Mouse (Mus musculus) hindbrain, embryonic 11.5 days (tissue): ENCODE results near the gene Fcgr2b. TPM values are rescaled to one million over a fixed set of nuclear protein-coding genes. Genes with fewer than 3 reads are reported as not detected.

Source experiments
- ATAC-seq: fragments of 200-750 bp; cut with Nextera tagmentation; 2 replicates; pipeline ENCODE4 v1.8.0; 2017; ENCODE audit warnings: mild to moderate bottlenecking, moderate TSS enrichment, moderate library complexity; ENCODE audit not compliant: low FRiP score
- DNase-seq: peaks from one replicate; pipeline ENCODE4 v3.0.0-alpha.2; 2015; ENCODE audit warnings: low spot score
- H3K27ac ChIP-seq: fragments of 300-500 bp; sonication (generic); 2 replicates; pipeline ENCODE4 v1.5.1; 2014; ENCODE audit warnings: mild to moderate bottlenecking, low read depth, low read length
- H3K27me3 ChIP-seq: fragments of 300-500 bp; sonication (generic); 2 replicates; pipeline ENCODE4 v1.6.1; 2014; ENCODE audit warnings: mild to moderate bottlenecking, low read length, moderate library complexity, mixed read lengths; ENCODE audit not compliant: control insufficient read depth, insufficient read depth
- H3K36me3 ChIP-seq: fragments of 300-500 bp; sonication (generic); 2 replicates; pipeline ENCODE4 v1.6.1; 2014; ENCODE audit warnings: mild to moderate bottlenecking, low read length, moderate library complexity, mixed read lengths; ENCODE audit not compliant: control insufficient read depth, insufficient read depth
- H3K4me1 ChIP-seq: fragments of 300-500 bp; sonication (generic); replicated peaks from 2 replicates; pipeline ENCODE4 v1.6.1; 2014; ENCODE audit warnings: low read length, mixed read lengths; ENCODE audit not compliant: control insufficient read depth, insufficient read depth
- H3K4me2 ChIP-seq: fragments of 300-500 bp; sonication (generic); replicated peaks from 2 replicates; pipeline ENCODE4 v1.6.1; 2014; ENCODE audit warnings: mild to moderate bottlenecking, low read depth, low read length
- H3K4me3 ChIP-seq: fragments of 300-500 bp; sonication (generic); 2 replicates; pipeline ENCODE4 v1.5.1; 2014; ENCODE audit warnings: low read depth, low read length
- H3K9ac ChIP-seq: fragments of 300-500 bp; sonication (generic); 2 replicates; pipeline ENCODE4 v1.6.1; 2014; ENCODE audit warnings: low read depth, low read length
- H3K9me3 ChIP-seq: fragments of 300-500 bp; sonication (generic); 2 replicates; pipeline ENCODE4 v1.6.1; 2016; ENCODE audit warnings: low read length; ENCODE audit not compliant: control insufficient read depth
- WGBS: fragments of 180-500 bp; shearing (Covaris S2); extraction: QIAGEN DNeasy Blood & Tissue Kit; methylation state at CpG from one replicate; pipeline ENCODE4 v1.1.7; 2014; 5-methylcytosine and 5-hydroxymethylcytosine counted together
- polyA plus RNA-seq: library from polyadenylated mRNA; unstranded; fragments of >200 nt; fragmentation: Nextera tagmentation; extraction: Ambion mirVana; gene quantifications from 2 replicates; pipeline ENCODE4 v1.2.1, GENCODE M21; 2014

Gene Fcgr2b
- polyA plus RNA-seq, 1 experiment from 2014 or later = 0.12 TPM

- WGBS = 86% methylated on average over 4 of the region's 4 CpGs
- DNase-seq (no peak), ATAC-seq (no peak)
- H3K4me1 ChIP-seq = no peaks in the 10 kb centered on the region
- H3K4me2 ChIP-seq = no peak overlapping the region
- no peak overlapping the region for H3K9ac ChIP-seq
- H3K4me3 ChIP-seq = no peak overlapping the region
- no peak overlapping the region for H3K27ac ChIP-seq
- H3K36me3 ChIP-seq = no peaks in the 10 kb centered on the region
- H3K9me3 ChIP-seq = no peaks in the 10 kb centered on the region
- H3K27me3 ChIP-seq = no peaks in the 10 kb centered on the region
Measured at GRCm38 (mm10) chr1:170972936-170973335, 3.4 kb downstream of the Fcgr2b start.

- no peaks in the 10 kb centered on the region for H3K27me3 ChIP-seq
- no peak for DNase-seq
- H3K36me3 ChIP-seq = no peaks in the 10 kb centered on the region
- no peaks in the 10 kb centered on the region for H3K4me1 ChIP-seq
- 81% methylated on average over 6 of the region's 6 CpGs for WGBS
- no peak overlapping the region for H3K27ac ChIP-seq
- H3K9ac ChIP-seq = no peak overlapping the region
- ATAC-seq = no peak
- H3K4me3 ChIP-seq = no peak overlapping the region
- H3K9me3 ChIP-seq = no peaks in the 10 kb centered on the region
- no peak overlapping the region for H3K4me2 ChIP-seq
Measured at GRCm38 (mm10) chr1:170972494-170972893, 3.9 kb downstream of the Fcgr2b start.

- ATAC-seq = no peak
- H3K27ac ChIP-seq = no peak overlapping the region
- 76% methylated on average over 1 of the region's 1 CpGs for WGBS
Measured at GRCm38 (mm10) chr1:170968576-170968975, 7.8 kb downstream of the Fcgr2b start.

GRCm38 (mm10) chr1:170967581-170967980 is 8.8 kb downstream of the Fcgr2b start:
- H3K27ac ChIP-seq = no peak overlapping the region
- H3K27me3 ChIP-seq = no peaks in the 10 kb centered on the region
- 88% methylated on average over 3 of the region's 3 CpGs for WGBS
- H3K4me2 ChIP-seq = no peak overlapping the region
- ATAC-seq (no peak), DNase-seq (no peak)
- H3K9ac ChIP-seq = no peak overlapping the region
- H3K4me1 ChIP-seq = no peaks in the 10 kb centered on the region
- no peak overlapping the region for H3K4me3 ChIP-seq
- H3K36me3 ChIP-seq = no peaks in the 10 kb centered on the region
- no peaks in the 10 kb centered on the region for H3K9me3 ChIP-seq

More at GRCm38 (mm10) chr1:170968576-170968975, 7.8 kb downstream of the Fcgr2b start:
- H3K4me3 ChIP-seq = no peak overlapping the region
- no peaks in the 10 kb centered on the region for H3K9me3 ChIP-seq
- H3K27me3 ChIP-seq = no peaks in the 10 kb centered on the region
- no peak overlapping the region for H3K9ac ChIP-seq
- H3K36me3 ChIP-seq = no peaks in the 10 kb centered on the region
- H3K4me2 ChIP-seq = no peak overlapping the region
- no peak for DNase-seq
- no peaks in the 10 kb centered on the region for H3K4me1 ChIP-seq

- no peak overlapping the region for H3K9ac ChIP-seq
- no peaks in the 10 kb centered on the region for H3K36me3 ChIP-seq
- no peaks in the 10 kb centered on the region for H3K4me1 ChIP-seq
- DNase-seq (no peak), ATAC-seq (no peak)
- H3K4me2 ChIP-seq = no peak overlapping the region
- H3K27me3 ChIP-seq = no peaks in the 10 kb centered on the region
- H3K27ac ChIP-seq = no peak overlapping the region
- no peaks in the 10 kb centered on the region for H3K9me3 ChIP-seq
- H3K4me3 ChIP-seq = no peak overlapping the region
- 79% methylated on average over 7 of the region's 7 CpGs for WGBS
Measured at GRCm38 (mm10) chr1:170963087-170963486, 13.3 kb downstream of the Fcgr2b start.

- ATAC-seq (no peak), DNase-seq (no peak)
- Histone ChIP-seq H3K9ac (no peak overlapping the region), H3K9me3 (no peaks in the 10 kb centered on the region), H3K4me3 (no peak overlapping the region), H3K4me1 (no peaks in the 10 kb centered on the region), H3K27me3 (no peaks in the 10 kb centered on the region), H3K36me3 (no peaks in the 10 kb centered on the region), H3K4me2 (no peak overlapping the region), H3K27ac (no peak overlapping the region)
- WGBS = 76% methylated on average over 2 of the region's 2 CpGs
Measured at GRCm38 (mm10) chr1:170962301-170962700, 14.0 kb downstream of the Fcgr2b start.

GRCm38 (mm10) chr1:170961101-170961500 is 15.2 kb downstream of the Fcgr2b start:
- Histone ChIP-seq H3K27me3 (no peaks in the 10 kb centered on the region), H3K4me3 (no peak overlapping the region), H3K4me1 (no peaks in the 10 kb centered on the region), H3K27ac (no peak overlapping the region), H3K36me3 (no peaks in the 10 kb centered on the region), H3K9me3 (no peaks in the 10 kb centered on the region), H3K9ac (no peak overlapping the region), H3K4me2 (no peak overlapping the region)
- no peak for ATAC-seq
- no peak for DNase-seq
- WGBS = 82% methylated on average over 6 of the region's 6 CpGs

GRCm38 (mm10) chr1:170959791-170960190 is 16.6 kb downstream of the Fcgr2b start:
- Histone ChIP-seq H3K4me1 (no peaks in the 10 kb centered on the region), H3K27me3 (no peaks in the 10 kb centered on the region), H3K4me3 (no peak overlapping the region), H3K4me2 (no peak overlapping the region), H3K9ac (no peak overlapping the region), H3K36me3 (no peaks in the 10 kb centered on the region), H3K9me3 (no peaks in the 10 kb centered on the region), H3K27ac (no peak overlapping the region)
- DNase-seq = no peak
- no peak for ATAC-seq
- 82% methylated on average over 2 of the region's 2 CpGs for WGBS

GRCm38 (mm10) chr1:170958225-170958624 is 18.1 kb downstream of the Fcgr2b start:
- Histone ChIP-seq H3K27me3 (no peaks in the 10 kb centered on the region), H3K9me3 (no peaks in the 10 kb centered on the region), H3K4me3 (no peak overlapping the region), H3K4me2 (no peak overlapping the region), H3K4me1 (no peaks in the 10 kb centered on the region), H3K9ac (no peak overlapping the region), H3K27ac (no peak overlapping the region), H3K36me3 (no peaks in the 10 kb centered on the region)
- ATAC-seq (no peak), DNase-seq (no peak)
- 63% methylated on average over 3 of the region's 3 CpGs for WGBS
